Mouse (Mus musculus): ENCODE results near the gene Nlrp4f. TPM values are rescaled to one million over a fixed set of nuclear protein-coding genes. Genes with fewer than 3 reads are reported as not detected.

Nlrp4f gene
- polyA plus RNA-seq (2015; fragmentation: Nextera tagmentation; extraction: Ambion mirVana), result not detected in 2 replicates

- H3K4me3 ChIP-seq (replicated peaks), result no peak within 1 kb of the TSS
- no peak for ATAC-seq (replicated peaks; ENCODE audit: low FRiP score)
- WGBS, result 79% methylated on average over 10 of the region's 10 CpGs
- H3K4me2 ChIP-seq, result no peak within 1 kb of the TSS
- H3K36me3 ChIP-seq, result no peaks in the 10 kb centered on the region
- no peaks in the 10 kb centered on the region for H3K4me1 ChIP-seq
- H3K27me3 ChIP-seq, result no peaks in the 10 kb centered on the region
- no peak within 1 kb of the TSS for H3K9ac ChIP-seq
- no peak within 1 kb of the TSS for H3K27ac ChIP-seq
- H3K9me3 ChIP-seq (replicated peaks), result no peaks in the 10 kb centered on the region
Observed at GRCm38 (mm10) chr13:65205877-65206276, at the start of gene Nlrp4f. Nlrp4f (minus strand) TSS chr13:65205977.

- Histone ChIP-seq H3K9ac (no peak overlapping the region), H3K4me2 (no peak overlapping the region), H3K4me1 (peaks cover 16% of the 10 kb centered on the region), H3K36me3 (peaks cover 30% of the 10 kb centered on the region), H3K27me3 (no peaks in the 10 kb centered on the region), H3K9me3 (replicated peaks) (peaks cover 25% of the 10 kb centered on the region), H3K4me3 (replicated peaks) (no peak overlapping the region), H3K27ac (no peak overlapping the region)
- WGBS, result 93% methylated on average over 4 of the region's 4 CpGs
- no peak for ATAC-seq (replicated peaks; ENCODE audit: low FRiP score)
Observed at GRCm38 (mm10) chr13:65243273-65243672, 37.5 kb upstream of the Nlrp4f start.

GRCm38 (mm10) chr13:65242319-65242787 is 36.6 kb upstream of the Nlrp4f start:
- Histone ChIP-seq H3K4me1 (peaks cover 16% of the 10 kb centered on the region), H3K4me2 (peak overlapping the region; percentile 96), H3K36me3 (peaks cover 22% of the 10 kb centered on the region), H3K27me3 (no peaks in the 10 kb centered on the region), H3K4me3 (replicated peaks) (peak overlapping the region; percentile 85), H3K27ac (no peak overlapping the region), H3K9ac (peak overlapping the region; percentile 59), H3K9me3 (replicated peaks) (peaks cover 22% of the 10 kb centered on the region)
- ATAC-seq (replicated peaks; ENCODE audit: low FRiP score), result no peak
- 32% methylated on average over 27 of the region's 27 CpGs for WGBS

- Histone ChIP-seq H3K9ac (peak overlapping the region; percentile 59), H3K4me2 (peak overlapping the region; percentile 96), H3K4me1 (peaks cover 16% of the 10 kb centered on the region), H3K27ac (peak overlapping the region; percentile 96), H3K4me3 (replicated peaks) (peak overlapping the region; percentile 85), H3K9me3 (replicated peaks) (peaks cover 22% of the 10 kb centered on the region), H3K36me3 (peaks cover 22% of the 10 kb centered on the region), H3K27me3 (no peaks in the 10 kb centered on the region)
- peak; percentile 30 for ATAC-seq (replicated peaks; ENCODE audit: low FRiP score)
- 2% methylated on average over 51 of the region's 51 CpGs for WGBS
Observed at GRCm38 (mm10) chr13:65241627-65242318, 36.0 kb upstream of the Nlrp4f start.

GRCm38 (mm10) chr13:65241099-65241626 is 35.4 kb upstream of the Nlrp4f start:
- Histone ChIP-seq H3K27me3 (no peaks in the 10 kb centered on the region), H3K4me1 (peaks cover 16% of the 10 kb centered on the region), H3K4me2 (peak overlapping the region; percentile 96), H3K27ac (peak overlapping the region; percentile 96), H3K9me3 (replicated peaks) (peaks cover 22% of the 10 kb centered on the region), H3K9ac (peak overlapping the region; percentile 59), H3K4me3 (replicated peaks) (peak overlapping the region; percentile 85), H3K36me3 (peaks cover 18% of the 10 kb centered on the region)
- WGBS, result under 1% methylated on average over 45 of the region's 45 CpGs
- peak; percentile 92 for ATAC-seq (replicated peaks; ENCODE audit: low FRiP score)

- WGBS, result 1% methylated on average over 28 of the region's 28 CpGs
- Histone ChIP-seq H3K27ac (peak overlapping the region; percentile 96), H3K4me2 (peak overlapping the region; percentile 96), H3K9ac (peak overlapping the region; percentile 59), H3K4me3 (replicated peaks) (peak overlapping the region; percentile 85), H3K4me1 (peaks cover 16% of the 10 kb centered on the region), H3K9me3 (replicated peaks) (peaks cover 17% of the 10 kb centered on the region), H3K36me3 (peaks cover 13% of the 10 kb centered on the region; the same call in 1 of the 2 replicates), H3K27me3 (no peaks in the 10 kb centered on the region)
- peak; percentile 95 for ATAC-seq (replicated peaks; ENCODE audit: low FRiP score)
Observed at GRCm38 (mm10) chr13:65240509-65241098, 34.8 kb upstream of the Nlrp4f start.

GRCm38 (mm10) chr13:65237211-65237610 is 31.4 kb upstream of the Nlrp4f start:
- no peak overlapping the region for H3K4me3 ChIP-seq (replicated peaks)
- no peak overlapping the region for H3K27ac ChIP-seq
- 0 out of 2 replicates have a peak, but pooled peaks cover 4% of the 10 kb centered on the region for H3K9me3 ChIP-seq (replicated peaks)
- no peak overlapping the region for H3K4me2 ChIP-seq
- ATAC-seq (replicated peaks; ENCODE audit: low FRiP score), result no peak
- no peaks in the 10 kb centered on the region for H3K36me3 ChIP-seq
- no peak overlapping the region for H3K9ac ChIP-seq
- no peaks in the 10 kb centered on the region for H3K27me3 ChIP-seq
- 77% methylated on average over 9 of the region's 9 CpGs for WGBS
- peaks cover 10% of the 10 kb centered on the region for H3K4me1 ChIP-seq

- Histone ChIP-seq H3K36me3 (no peaks in the 10 kb centered on the region), H3K9me3 (replicated peaks) (no peaks in the 10 kb centered on the region; the same call in 1 of the 2 replicates), H3K4me2 (no peak overlapping the region), H3K4me1 (no peaks in the 10 kb centered on the region), H3K27ac (no peak overlapping the region), H3K9ac (no peak overlapping the region), H3K27me3 (no peaks in the 10 kb centered on the region), H3K4me3 (replicated peaks) (no peak overlapping the region)
- no peak for ATAC-seq (replicated peaks; ENCODE audit: low FRiP score)
- 88% methylated on average over 2 of the region's 2 CpGs for WGBS
Observed at GRCm38 (mm10) chr13:65226657-65227056, 20.9 kb upstream of the Nlrp4f start.

GRCm38 (mm10) chr13:65225945-65226344 is 20.2 kb upstream of the Nlrp4f start:
- no peak for ATAC-seq (replicated peaks; ENCODE audit: low FRiP score)

GRCm38 (mm10) chr13:65200667-65201066 is 5.1 kb downstream of the Nlrp4f start:
- H3K27ac ChIP-seq, result no peak overlapping the region
- no peak overlapping the region for H3K9ac ChIP-seq
- no peak overlapping the region for H3K4me2 ChIP-seq
- ATAC-seq (replicated peaks; ENCODE audit: low FRiP score), result no peak
- no peak overlapping the region for H3K4me3 ChIP-seq (replicated peaks)
- no peaks in the 10 kb centered on the region for H3K4me1 ChIP-seq
- H3K9me3 ChIP-seq (replicated peaks), result no peaks in the 10 kb centered on the region
- 83% methylated on average over 1 of the region's 1 CpGs for WGBS
- H3K27me3 ChIP-seq, result no peaks in the 10 kb centered on the region
- no peaks in the 10 kb centered on the region for H3K36me3 ChIP-seq

More at GRCm38 (mm10) chr13:65225945-65226344, 20.2 kb upstream of the Nlrp4f start:
- Histone ChIP-seq H3K27me3 (no peaks in the 10 kb centered on the region), H3K9me3 (replicated peaks) (no peaks in the 10 kb centered on the region; the same call in 1 of the 2 replicates), H3K27ac (no peak overlapping the region), H3K4me2 (no peak overlapping the region), H3K36me3 (no peaks in the 10 kb centered on the region), H3K9ac (no peak overlapping the region), H3K4me1 (no peaks in the 10 kb centered on the region), H3K4me3 (replicated peaks) (no peak overlapping the region)
- 66% methylated on average over 6 of the region's 6 CpGs for WGBS

GRCm38 (mm10) chr13:65176472-65177091 is 29.2 kb downstream of the Nlrp4f start:
- Histone ChIP-seq H3K9ac (no peak overlapping the region), H3K4me2 (no peak overlapping the region), H3K27ac (no peak overlapping the region), H3K27me3 (no peaks in the 10 kb centered on the region), H3K4me1 (peaks cover 5% of the 10 kb centered on the region; the same call in 1 of the 2 replicates), H3K36me3 (no peaks in the 10 kb centered on the region), H3K4me3 (replicated peaks) (no peak overlapping the region), H3K9me3 (replicated peaks) (no peaks in the 10 kb centered on the region)
- peak; percentile 43 for ATAC-seq (replicated peaks; ENCODE audit: low FRiP score)
- WGBS, result 60% methylated on average over 15 of the region's 15 CpGs

Data from kidney, embryonic 15.5 days (tissue).